Mouse (Mus musculus) G1E (cell line): ENCODE data around the gene Mks1.

Experiments used
- CTCF ChIP-seq: IDR thresholded peaks from 2 replicates; pipeline ENCODE4 v1.5.1; 2012; ENCODE audit warnings: low read depth, low read length, inconsistent platforms, mixed read lengths
- GATA1 ChIP-seq: IDR thresholded peaks from 2 replicates; pipeline ENCODE4 v1.6.1; 2012; ENCODE audit warnings: borderline replicate concordance, low read length, inconsistent platforms, mixed read lengths
- POLR2AphosphoS5 ChIP-seq: IDR thresholded peaks from 2 replicates; pipeline ENCODE4 v1.6.1; 2012; ENCODE audit warnings: low read depth, low read length, inconsistent platforms; ENCODE audit not compliant: insufficient replicate concordance

- TF ChIP-seq CTCF (no peak), POLR2AphosphoS5 (no peak), GATA1 (no peak)
These were observed 26.8 kb downstream of the Mks1 start for GRCm38 (mm10) chr11:87879826-87880225.
